Mouse (Mus musculus): ENCODE results near the gene Pfdn6. TPM values are rescaled to one million over a fixed set of nuclear protein-coding genes. Genes with fewer than 3 reads are reported as not detected.

Gene Pfdn6
- total and polyA plus RNA-seq, 3 experiments = 75.3 to 373 (median 141) TPM

GRCm38 (mm10) chr17:33957493-33957892 lies 17.4 kb upstream of the Pfdn6 start:
- peak overlapping the region; percentile 33; the same call in 1 of the 2 replicates for H3K4me3 ChIP-seq (ENCODE audit: low read depth, low read length)
- peaks cover 80% of the 10 kb centered on the region for H3K36me3 ChIP-seq (replicated peaks)
- DNase-seq (ENCODE audit: low spot score) = no peak

GRCm38 (mm10) chr17:33956336-33956735 lies 16.2 kb upstream of the Pfdn6 start:
- no peaks in the 10 kb centered on the region for H3K27me3 ChIP-seq (ENCODE audit: insufficient read depth, low read length)
- ATAC-seq (ENCODE audit: extremely low read depth, insufficient number of reproducible peaks, low FRiP score, poor library complexity, severe bottlenecking) (no peak), DNase-seq (ENCODE audit: low spot score) (no peak)
- H3K36me3 ChIP-seq (replicated peaks) = peaks cover 80% of the 10 kb centered on the region
- TF ChIP-seq POLR2AphosphoS5 (IDR thresholded peaks at IDR 0.05; ENCODE audit: insufficient replicate concordance, low read depth, low read length) = no peak
- TF ChIP-seq TAL1 (conservative IDR thresholded peaks at IDR 0.05; ENCODE audit: low read depth, low read length) = no peak
- TF ChIP-seq CTCF (IDR thresholded peaks at IDR 0.05; ENCODE audit: low read depth, low read length) = no peak
- TF ChIP-seq GATA1 (IDR thresholded peaks at IDR 0.05; ENCODE audit: borderline replicate concordance, low read length) = no peak
- TF ChIP-seq GATA2 (IDR thresholded peaks at IDR 0.05; ENCODE audit: borderline replicate concordance, low read depth, low read length) = no peak
- H3K9me3 ChIP-seq (replicated peaks) = no peaks in the 10 kb centered on the region
- H3K4me1 ChIP-seq (ENCODE audit: insufficient read depth, low read depth, low read length) = peaks cover 43% of the 10 kb centered on the region
- peak overlapping the region; percentile 93 for H3K4me3 ChIP-seq (ENCODE audit: low read depth, low read length)

More at GRCm38 (mm10) chr17:33957493-33957892, 17.4 kb upstream of the Pfdn6 start:
- peaks cover 31% of the 10 kb centered on the region for H3K4me1 ChIP-seq (ENCODE audit: insufficient read depth, low read depth, low read length)
- ATAC-seq (ENCODE audit: extremely low read depth, insufficient number of reproducible peaks, low FRiP score, poor library complexity, severe bottlenecking) = no peak
- no peaks in the 10 kb centered on the region for H3K9me3 ChIP-seq (replicated peaks)
- no peak for TF ChIP-seq TAL1 (conservative IDR thresholded peaks at IDR 0.05; ENCODE audit: low read depth, low read length)
- TF ChIP-seq GATA2 (IDR thresholded peaks at IDR 0.05; ENCODE audit: borderline replicate concordance, low read depth, low read length) = no peak
- TF ChIP-seq CTCF (IDR thresholded peaks at IDR 0.05; ENCODE audit: low read depth, low read length) = no peak
- TF ChIP-seq GATA1 (IDR thresholded peaks at IDR 0.05; ENCODE audit: borderline replicate concordance, low read length) = no peak
- no peak for TF ChIP-seq POLR2AphosphoS5 (IDR thresholded peaks at IDR 0.05; ENCODE audit: insufficient replicate concordance, low read depth, low read length)
- no peaks in the 10 kb centered on the region for H3K27me3 ChIP-seq (ENCODE audit: insufficient read depth, low read length)

- peak within 1 kb of the TSS; percentile 93 for H3K4me3 ChIP-seq (ENCODE audit: low read depth, low read length)
- H3K36me3 ChIP-seq (replicated peaks) = peaks cover 80% of the 10 kb centered on the region
- peak; percentile 98 for DNase-seq (ENCODE audit: low spot score)
- TF ChIP-seq CTCF (IDR thresholded peaks at IDR 0.05; ENCODE audit: low read depth, low read length) (no peak), TAL1 (conservative IDR thresholded peaks at IDR 0.05; ENCODE audit: low read depth, low read length) (no peak), POLR2AphosphoS5 (IDR thresholded peaks at IDR 0.05; ENCODE audit: insufficient replicate concordance, low read depth, low read length) (no peak), GATA2 (IDR thresholded peaks at IDR 0.05; ENCODE audit: borderline replicate concordance, low read depth, low read length) (no peak)
- H3K4me1 ChIP-seq (ENCODE audit: insufficient read depth, low read depth, low read length) = peaks cover 49% of the 10 kb centered on the region
- H3K27me3 ChIP-seq (ENCODE audit: insufficient read depth, low read length) = no peaks in the 10 kb centered on the region
- no peaks in the 10 kb centered on the region for H3K9me3 ChIP-seq (replicated peaks)
- ATAC-seq (ENCODE audit: extremely low read depth, insufficient number of reproducible peaks, low FRiP score, poor library complexity, severe bottlenecking) = peak; percentile 77
These were observed 15.5 kb upstream of the Pfdn6 start, which contains the start of the genes Vps52 and Rps18 for GRCm38 (mm10) chr17:33955555-33956214. Vps52 (plus strand) TSS chr17:33955812. Rps18 (minus strand) TSS chr17:33956001.

GRCm38 (mm10) chr17:33954646-33955554 lies 14.8 kb upstream of the Pfdn6 start:
- Histone ChIP-seq H3K9me3 (replicated peaks) (no peaks in the 10 kb centered on the region), H3K4me3 (ENCODE audit: low read depth, low read length) (peak overlapping the region; percentile 93), H3K36me3 (replicated peaks) (peaks cover 81% of the 10 kb centered on the region), H3K4me1 (ENCODE audit: insufficient read depth, low read depth, low read length) (peaks cover 57% of the 10 kb centered on the region), H3K27me3 (ENCODE audit: insufficient read depth, low read length) (no peaks in the 10 kb centered on the region)
- no peak for ATAC-seq (ENCODE audit: extremely low read depth, insufficient number of reproducible peaks, low FRiP score, poor library complexity, severe bottlenecking)
- DNase-seq (ENCODE audit: low spot score) = no peak
- no peak for TF ChIP-seq GATA1 (IDR thresholded peaks at IDR 0.05; ENCODE audit: borderline replicate concordance, low read length)
- no peak for TF ChIP-seq CTCF (IDR thresholded peaks at IDR 0.05; ENCODE audit: low read depth, low read length)
- no peak; the same call in 1 of the 2 replicates for TF ChIP-seq POLR2AphosphoS5 (IDR thresholded peaks at IDR 0.05; ENCODE audit: insufficient replicate concordance, low read depth, low read length)
- no peak for TF ChIP-seq TAL1 (conservative IDR thresholded peaks at IDR 0.05; ENCODE audit: low read depth, low read length)
- no peak for TF ChIP-seq GATA2 (IDR thresholded peaks at IDR 0.05; ENCODE audit: borderline replicate concordance, low read depth, low read length)

GRCm38 (mm10) chr17:33953961-33954565 lies 13.9 kb upstream of the Pfdn6 start:
- peaks cover 81% of the 10 kb centered on the region for H3K36me3 ChIP-seq (replicated peaks)
- no peak for DNase-seq (ENCODE audit: low spot score)
- peaks cover 64% of the 10 kb centered on the region for H3K4me1 ChIP-seq (ENCODE audit: insufficient read depth, low read depth, low read length)
- H3K9me3 ChIP-seq (replicated peaks) = no peaks in the 10 kb centered on the region
- 0 out of 2 replicates have a peak, but pooled peaks have one; percentile 75 for TF ChIP-seq POLR2AphosphoS5 (IDR thresholded peaks at IDR 0.05; ENCODE audit: insufficient replicate concordance, low read depth, low read length)
- TF ChIP-seq TAL1 (conservative IDR thresholded peaks at IDR 0.05; ENCODE audit: low read depth, low read length) = no peak
- ATAC-seq (ENCODE audit: extremely low read depth, insufficient number of reproducible peaks, low FRiP score, poor library complexity, severe bottlenecking) = no peak
- H3K27me3 ChIP-seq (ENCODE audit: insufficient read depth, low read length) = no peaks in the 10 kb centered on the region
- H3K4me3 ChIP-seq (ENCODE audit: low read depth, low read length) = peak overlapping the region; percentile 93

GRCm38 (mm10) chr17:33953310-33953709 lies 13.2 kb upstream of the Pfdn6 start:
- TF ChIP-seq GATA1 (IDR thresholded peaks at IDR 0.05; ENCODE audit: borderline replicate concordance, low read length) = no peak
- TF ChIP-seq CTCF (IDR thresholded peaks at IDR 0.05; ENCODE audit: low read depth, low read length) = no peak
- no peak for TF ChIP-seq POLR2AphosphoS5 (IDR thresholded peaks at IDR 0.05; ENCODE audit: insufficient replicate concordance, low read depth, low read length)
- no peak for TF ChIP-seq GATA2 (IDR thresholded peaks at IDR 0.05; ENCODE audit: borderline replicate concordance, low read depth, low read length)
- no peak for TF ChIP-seq TAL1 (conservative IDR thresholded peaks at IDR 0.05; ENCODE audit: low read depth, low read length)
- Histone ChIP-seq H3K9me3 (replicated peaks) (no peaks in the 10 kb centered on the region), H3K4me3 (ENCODE audit: low read depth, low read length) (peak overlapping the region; percentile 93), H3K36me3 (replicated peaks) (peaks cover 81% of the 10 kb centered on the region), H3K27me3 (ENCODE audit: insufficient read depth, low read length) (no peaks in the 10 kb centered on the region), H3K4me1 (ENCODE audit: insufficient read depth, low read depth, low read length) (peaks cover 69% of the 10 kb centered on the region)
- ATAC-seq (ENCODE audit: extremely low read depth, insufficient number of reproducible peaks, low FRiP score, poor library complexity, severe bottlenecking) (no peak), DNase-seq (ENCODE audit: low spot score) (no peak)
